Mouse (Mus musculus): ENCODE results near the gene Med6.

DNA sequence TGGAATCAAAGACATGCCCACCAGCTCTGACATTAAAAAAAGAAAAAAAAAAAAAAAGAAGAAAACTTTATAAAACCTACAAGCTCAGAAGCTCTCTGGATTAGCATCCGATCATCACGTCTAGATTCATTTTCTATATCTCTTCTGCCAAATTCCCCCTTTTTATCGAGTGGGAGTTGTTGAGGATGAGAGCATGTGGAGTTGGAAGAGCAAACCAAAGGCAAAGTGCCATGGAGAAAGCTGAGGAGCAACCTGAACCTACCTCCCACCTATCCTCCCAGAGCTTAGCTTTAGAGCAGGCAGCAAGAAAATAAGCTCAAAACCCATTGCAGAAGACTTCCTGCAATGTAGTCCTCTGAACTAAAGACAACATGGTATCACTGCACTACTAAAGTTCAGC is 30.6 kb downstream of the Med6 start:
- no peak for TF ChIP-seq EP300 (IDR thresholded peaks at IDR 0.05)
- TF ChIP-seq CTCF (IDR thresholded peaks at IDR 0.05), result no peak

Data from lung, postnatal 0 days (tissue).